Mouse (Mus musculus): ENCODE measurements around the gene Ganab.

The Ganab gene

GRCm38 (mm10) chr19:8929224-8930088 is 31.6 kb downstream of the Ganab start, which contains the start of the genes Rom1 and Eml3:
Gene Rom1, minus strand, starts transcription at chr19:8929356.
Gene Eml3, plus strand, starts transcription at chr19:8929552.
- DNase-seq (ENCODE audit: low spot score in 2 of 2), result peak; percentile 77 to 82

GRCm38 (mm10) chr19:8930117-8930516 is 32.2 kb downstream of the Ganab start:
- DNase-seq (ENCODE audit: low spot score in 2 of 2), result no peak

- no peak for DNase-seq (ENCODE audit: low spot score in 2 of 2)
Measured at GRCm38 (mm10) chr19:8930771-8931170, 32.9 kb downstream of the Ganab start.

GRCm38 (mm10) chr19:8936736-8937135 is 38.9 kb downstream of the Ganab start:
- no peak for DNase-seq (ENCODE audit: low spot score in 2 of 2)

- DNase-seq (ENCODE audit: low spot score in 2 of 2), result no peak
Measured at GRCm38 (mm10) chr19:8940526-8941133, 42.8 kb downstream of the Ganab start.

- no peak for DNase-seq (ENCODE audit: low spot score in 2 of 2)
Measured at GRCm38 (mm10) chr19:8941136-8941514, 43.3 kb downstream of the Ganab start.

GRCm38 (mm10) chr19:8941515-8942217 is 43.8 kb downstream of the Ganab start, which contains the start of gene Mta2:
Gene Mta2, plus strand, starts transcription at chr19:8941875.
- DNase-seq (ENCODE audit: low spot score in 2 of 2), result peak; percentile 93 to 95

- DNase-seq (ENCODE audit: low spot score in 2 of 2), result peak in 1 of 2 experiments; percentile 43
Measured at GRCm38 (mm10) chr19:8942276-8942964, 44.5 kb downstream of the Ganab start.

GRCm38 (mm10) chr19:8943047-8943446 is 45.2 kb downstream of the Ganab start:
- no peak for DNase-seq (ENCODE audit: low spot score in 2 of 2)

- DNase-seq (ENCODE audit: low spot score in 2 of 2), result no peak
Measured at GRCm38 (mm10) chr19:8944062-8944461, 46.2 kb downstream of the Ganab start.

- peak; percentile 37 to 55 for DNase-seq (ENCODE audit: low spot score in 2 of 2)
Measured at GRCm38 (mm10) chr19:8944750-8945149, 46.9 kb downstream of the Ganab start.

- no peak for DNase-seq (ENCODE audit: low spot score in 2 of 2)
Measured at GRCm38 (mm10) chr19:8945251-8945650, 47.4 kb downstream of the Ganab start.

- no peak for DNase-seq (ENCODE audit: low spot score in 2 of 2)
Measured at GRCm38 (mm10) chr19:8946929-8947328, 49.1 kb downstream of the Ganab start.

- DNase-seq (ENCODE audit: low spot score in 2 of 2), result no peak
Measured at GRCm38 (mm10) chr19:8950190-8950589, 52.3 kb downstream of the Ganab start.

GRCm38 (mm10) chr19:8952241-8952640 is 54.4 kb downstream of the Ganab start:
- DNase-seq (ENCODE audit: low spot score in 2 of 2), result no peak

- peak; percentile 72 to 85 for DNase-seq (ENCODE audit: low spot score in 2 of 2)
Measured at GRCm38 (mm10) chr19:8953135-8954039, 55.5 kb downstream of the Ganab start, which contains the start of gene Tut1. Gene Tut1, plus strand, starts transcription at chr19:8953847.

GRCm38 (mm10) chr19:8954171-8954570 is 56.3 kb downstream of the Ganab start:
- DNase-seq (ENCODE audit: low spot score in 2 of 2), result no peak

GRCm38 (mm10) chr19:8962256-8962655 is 64.4 kb downstream of the Ganab start:
- DNase-seq (ENCODE audit: low spot score in 2 of 2), result no peak

- DNase-seq (ENCODE audit: low spot score in 2 of 2), result no peak
Measured at GRCm38 (mm10) chr19:8965075-8965474, 67.2 kb downstream of the Ganab start.

GRCm38 (mm10) chr19:8965771-8966170 is 67.9 kb downstream of the Ganab start:
- no peak for DNase-seq (ENCODE audit: low spot score in 2 of 2)

GRCm38 (mm10) chr19:8966198-8966589 is 68.3 kb downstream of the Ganab start:
- DNase-seq (ENCODE audit: low spot score in 2 of 2), result no peak
